In genomic region chr12:38854274-38854673, GRCm38 (mm10) we compare ENCODE assay signal across 21 mouse cellular contexts.
A peak's percentile ranks its signal among the peaks of the same experiment; 100 is the strongest.
DNase-seq lines count a peak whose midpoint lies in the region; ATAC-seq and TF ChIP-seq lines count a peak whose summit lies in the region.
"Had no signal": no experiment of that assay in that cellular context is flagged by ENCODE, and none has a peak within 500 bp of the region (broad histone marks: within the 10 kb centered on the region; RNA-seq: fewer than 3 reads in every experiment).

No protein-coding gene starts in this region.

- no peaks in the 10 kb centered on the region for H3K79me2 ChIP-seq in macrophage (ENCODE audit: inconsistent target)

- WGBS in forebrain, embryonic 11.5 days: 12% methylated on average over 5 of the region's 5 CpGs
- WGBS in macrophage (ENCODE audit: missing documents): 32% methylated on average over 4 of the region's 5 CpGs
- 73% methylated on average over 5 of the region's 5 CpGs for whole genome bisulfite sequencing in intestine, postnatal 0 days

- H3K36me3 ChIP-seq in forebrain, embryonic 11.5 days (ENCODE audit: control insufficient read depth, insufficient read depth, low read length): no peaks in the 10 kb centered on the region; the same call in 1 of the 2 replicates
- no peaks in the 10 kb centered on the region for H3K36me3 ChIP-seq in macrophage (ENCODE audit: inconsistent target)
- H3K36me3 ChIP-seq in intestine, postnatal 0 days (ENCODE audit: control insufficient read depth, insufficient read depth): no peaks in the 10 kb centered on the region
- H3K36me3 ChIP-seq: midbrain, embryonic 15.5 days; neural tube, embryonic 13.5 days; stomach, embryonic 15.5 days had no signal

- no peak overlapping the region for H3K9ac ChIP-seq in forebrain, embryonic 11.5 days (ENCODE audit: low read length)
- no peak overlapping the region for H3K9ac ChIP-seq in intestine, postnatal 0 days (ENCODE audit: low read depth, low read length)
- H3K9ac ChIP-seq: midbrain, embryonic 15.5 days; neural tube, embryonic 13.5 days; stomach, embryonic 15.5 days had no signal

- H3K9me3 ChIP-seq in forebrain, embryonic 11.5 days (ENCODE audit: control insufficient read depth, low read length): no peaks in the 10 kb centered on the region
- H3K9me3 ChIP-seq in intestine, postnatal 0 days (ENCODE audit: control insufficient read depth): no peaks in the 10 kb centered on the region
- H3K9me3 ChIP-seq: midbrain, embryonic 15.5 days; neural tube, embryonic 13.5 days; stomach, embryonic 15.5 days had no signal

- peak; percentile 4 for DNase-seq in embryo, embryonic 9.5 days (ENCODE audit: extremely low spot score)
- no peak for DNase-seq in embryo, embryonic 10 days (ENCODE audit: low spot score)
- no peak for DNase-seq in Patski (ENCODE audit: low read depth, low spot score)
- no peak for DNase-seq in forebrain, embryonic 11.5 days (ENCODE audit: low spot score)
- no peak for DNase-seq in thymus, postnatal 14 days
- DNase-seq: cerebellum, adult 2 months; gastrocnemius, postnatal 10 days; heart, postnatal 10 days; kidney, postnatal 36 days; lung, adult 2 months; lung, postnatal 4 days; right cerebral cortex, adult 18-20 months; spleen, adult 18-20 months; thymus, postnatal 25 days had no signal

- H3K4me2 ChIP-seq in forebrain, embryonic 11.5 days (ENCODE audit: low read depth, low read length, severe bottlenecking): no peak overlapping the region
- H3K4me2 ChIP-seq in intestine, postnatal 0 days (replicated peaks; ENCODE audit: low read depth): no peak overlapping the region
- H3K4me2 ChIP-seq: midbrain, embryonic 15.5 days; neural tube, embryonic 13.5 days; stomach, embryonic 15.5 days had no signal

- in situ Hi-C loops in Patski (cut with MboI; ENCODE audit: low pct_unique_long_range_greater_than_20kb): no loop called here

- H3K27ac ChIP-seq in forebrain, embryonic 11.5 days (ENCODE audit: low read depth, low read length): no peak overlapping the region
- peak overlapping the region; percentile 21; the same call in 1 of the 2 replicates for H3K27ac ChIP-seq in macrophage
- no peak overlapping the region for H3K27ac ChIP-seq in intestine, postnatal 0 days (ENCODE audit: low read depth, low read length)
- H3K27ac ChIP-seq: midbrain, embryonic 15.5 days; neural tube, embryonic 13.5 days; stomach, embryonic 15.5 days had no signal

- ATAC-seq in Patski: peak; percentile 39
- ATAC-seq in forebrain, embryonic 11.5 days (replicated peaks; ENCODE audit: low FRiP score): peak; percentile 60
- ATAC-seq in intestine, postnatal 0 days: no peak
- no peak for ATAC-seq in monocyte, adult 5-6 weeks (replicated peaks; ENCODE audit: insufficient number of reproducible peaks, low FRiP score, low TSS enrichment, poor library complexity, severe bottlenecking)
- ATAC-seq: midbrain, embryonic 15.5 days had no signal

- no peak for TF ChIP-seq CTCF in Patski (IDR thresholded peaks at IDR 0.05)
- no peak for TF ChIP-seq CTCF in intestine, postnatal 0 days (IDR thresholded peaks at IDR 0.05; ENCODE audit: low read depth)

- no peaks in the 10 kb centered on the region for H3K27me3 ChIP-seq in Patski
- H3K27me3 ChIP-seq in forebrain, embryonic 11.5 days (ENCODE audit: control insufficient read depth, insufficient read depth, low read length): no peaks in the 10 kb centered on the region
- H3K27me3 ChIP-seq in intestine, postnatal 0 days (replicated peaks; ENCODE audit: control insufficient read depth, insufficient read depth, low read length): no peaks in the 10 kb centered on the region
- H3K27me3 ChIP-seq: CH12.LX; midbrain, embryonic 15.5 days; neural tube, embryonic 13.5 days; stomach, embryonic 15.5 days had no signal

- CTCF ChIA-PET in Patski (lab: Charles Lee): interaction anchor here (0.8 kb wide), 1 partner anchor 10 kb away, joined by 3 read pairs; no protein-coding TSS in a partner anchor

- POLR2A ChIA-PET in Patski (lab: Charles Lee): no interaction called here

- H3K4me3 ChIP-seq in forebrain, embryonic 11.5 days (ENCODE audit: low read depth, low read length): no peak overlapping the region
- H3K4me3 ChIP-seq in macrophage (ENCODE audit: inconsistent target): no peak overlapping the region
- H3K4me3 ChIP-seq in intestine, postnatal 0 days (ENCODE audit: low read depth, low read length): no peak overlapping the region
- H3K4me3 ChIP-seq: midbrain, embryonic 15.5 days; neural tube, embryonic 13.5 days; stomach, embryonic 15.5 days had no signal

- H3K4me1 ChIP-seq in forebrain, embryonic 11.5 days (replicated peaks; ENCODE audit: control insufficient read depth, insufficient read depth, low read length): peaks cover 6% of the 10 kb centered on the region
- H3K4me1 ChIP-seq in intestine, postnatal 0 days (replicated peaks; ENCODE audit: control insufficient read depth, insufficient read depth, low read length): no peaks in the 10 kb centered on the region
- H3K4me1 ChIP-seq: stomach, embryonic 15.5 days had no signal

Comparison
In these comparisons a context has a peak if more than half of its experiments do, and no peak if none do; other contexts are left out.
1. ATAC-seq: peak in Patski (single experiment) and forebrain, embryonic 11.5 days (single experiment); none in intestine, postnatal 0 days (single experiment) and monocyte, adult 5-6 weeks (single experiment).